Mouse (Mus musculus): ENCODE results near the gene Cdkn1b. TPM values are rescaled to one million over a fixed set of nuclear protein-coding genes. Genes with fewer than 3 reads are reported as not detected.

Cdkn1b gene
- total RNA-seq, 2 experiments from 2014 or later: 50.9 to 53.6 TPM

DNA sequence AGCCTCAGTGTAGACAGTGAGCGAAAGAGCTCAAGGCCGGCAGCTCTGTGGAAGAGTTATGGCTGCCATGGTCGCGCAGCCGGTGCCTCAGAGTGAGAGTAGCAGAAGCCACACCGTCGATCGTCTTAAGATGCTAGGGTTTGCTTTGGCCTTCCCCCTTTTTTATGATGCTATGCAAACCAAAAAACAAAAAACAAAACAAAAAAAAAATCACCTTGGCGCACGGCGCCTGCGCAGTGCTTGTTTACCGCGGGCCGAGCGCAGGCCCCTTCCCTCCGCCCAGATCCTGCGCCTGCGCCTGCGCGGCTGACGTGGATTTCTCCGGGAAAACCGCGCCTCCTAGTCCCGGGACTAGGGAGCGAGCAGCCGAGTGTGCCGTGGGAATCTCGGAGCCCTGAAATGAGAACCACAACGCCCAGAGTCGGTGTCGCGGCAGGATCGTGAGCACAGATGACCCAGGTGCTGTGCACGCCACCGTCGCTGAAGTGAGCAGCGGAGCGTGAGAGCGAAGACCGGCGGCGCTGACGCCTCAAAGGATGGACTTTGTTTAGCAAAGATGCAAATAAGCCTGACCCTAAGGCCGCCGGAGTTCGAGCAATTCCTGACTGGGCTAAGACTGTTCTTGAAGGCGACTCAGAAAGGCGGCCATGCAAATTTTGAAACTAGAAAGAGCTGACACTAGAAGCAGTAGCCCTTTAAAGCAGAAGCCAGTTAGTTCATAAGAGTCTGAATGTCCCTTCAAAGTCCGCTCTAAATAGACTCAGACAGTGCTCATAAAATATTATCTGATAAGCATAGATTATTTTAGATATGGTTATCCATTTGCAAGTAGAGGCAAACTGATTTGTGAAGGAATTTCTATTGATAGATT, 21.9 kb upstream of the Cdkn1b start, which contains the start of gene Gpr19:
Gpr19 (minus strand) TSS at position 484 of the 871 bp plus-strand sequence.
- DNase-seq: peak; percentile 91 to 93
- intact Hi-C loops (cut with DNase I): loop anchor here (1.0 to 2.0 kb wide), 3 partner anchors 18 to 48 kb away; partner anchors contain the start of gene Cdkn1b

DNA sequence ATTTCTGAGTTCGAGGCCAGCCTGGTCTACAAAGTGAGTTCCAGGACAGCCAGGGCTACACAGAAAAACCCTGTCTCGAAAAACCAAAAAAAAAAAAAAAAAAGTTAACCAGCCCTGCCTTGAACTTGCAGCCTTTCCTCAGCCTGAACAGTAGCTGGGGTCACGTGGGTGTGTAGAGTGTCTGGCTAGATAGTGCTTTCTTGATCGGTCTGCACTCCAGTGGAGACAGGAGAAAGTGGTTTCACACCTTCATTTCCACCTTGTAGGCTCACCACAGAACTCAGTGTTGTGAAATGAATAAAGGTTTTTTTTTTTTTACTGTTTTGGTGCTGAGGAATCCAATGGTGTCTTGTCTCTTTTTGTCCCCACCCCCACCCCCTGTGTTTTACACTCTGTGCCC, 16.8 kb upstream of the Cdkn1b start:
- intact Hi-C loops (cut with DNase I): no loop called here
- no peak for DNase-seq

DNA sequence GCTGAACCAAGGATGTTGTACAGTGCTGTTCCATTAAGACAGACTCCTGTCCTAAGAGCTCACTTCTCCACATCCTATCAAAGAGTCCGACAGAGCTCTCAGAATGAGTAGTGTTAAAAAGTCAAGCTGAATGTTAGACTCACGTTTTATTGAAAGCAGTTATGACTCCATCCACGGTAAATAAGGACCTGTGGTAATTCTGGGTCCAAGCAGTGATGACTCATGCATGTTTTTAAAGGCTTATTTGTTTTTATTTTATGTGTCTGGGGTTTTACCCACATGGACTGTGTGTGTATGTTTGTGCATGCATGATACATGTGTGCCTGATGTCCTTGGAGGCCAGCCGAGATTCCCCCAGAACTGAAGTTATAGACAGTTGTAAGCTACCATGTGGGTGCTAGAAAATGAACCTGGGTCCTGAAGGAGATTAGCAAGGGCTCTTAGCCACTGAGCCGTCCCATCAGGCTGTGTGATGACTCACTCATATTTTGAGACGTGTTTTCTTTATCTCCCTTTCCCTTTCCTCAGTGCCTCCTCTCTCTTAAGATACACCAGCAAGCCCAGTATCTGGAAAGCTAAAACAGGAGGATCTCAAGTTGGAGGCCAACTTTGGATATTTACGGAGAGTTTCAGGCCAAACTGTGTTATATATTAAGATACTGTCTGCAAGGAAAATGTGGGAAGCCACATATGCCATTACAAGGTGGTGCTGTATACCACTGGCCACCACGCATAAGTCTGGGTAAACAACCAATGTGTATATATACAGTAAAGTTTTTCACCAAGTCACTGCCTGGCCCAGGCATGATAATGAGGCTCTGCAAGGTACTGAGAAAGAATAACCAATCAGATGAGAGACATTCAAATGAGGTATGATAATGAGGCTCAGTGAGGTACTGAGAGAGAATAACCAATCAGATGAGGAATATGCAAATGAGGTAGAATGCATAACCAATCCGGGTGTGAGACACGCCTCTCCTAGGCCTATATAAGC, 16.0 kb upstream of the Cdkn1b start:
- intact Hi-C loops (cut with DNase I): no loop called here
- DNase-seq: no peak

DNA sequence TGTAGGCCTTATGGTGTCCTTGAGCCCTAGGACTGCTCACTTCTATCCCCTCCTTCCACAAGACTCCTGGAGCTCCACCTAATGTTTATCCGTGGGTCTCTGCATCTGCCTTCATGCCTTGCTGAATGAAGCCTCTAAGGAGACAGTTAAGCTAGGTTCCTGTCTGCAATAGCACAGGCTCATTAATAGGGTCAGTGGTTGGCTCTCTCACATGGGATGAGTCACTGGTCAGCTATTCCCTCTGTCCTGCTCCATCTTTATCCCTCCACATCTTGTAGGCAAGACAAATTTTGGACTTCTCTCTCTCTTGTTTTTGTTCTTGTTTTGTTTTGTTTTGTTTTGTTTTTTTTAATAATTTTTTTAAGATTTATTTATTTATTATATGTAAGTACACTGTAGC, 14.4 kb upstream of the Cdkn1b start:
- DNase-seq: no peak
- intact Hi-C loops (cut with DNase I): no loop called here

DNA sequence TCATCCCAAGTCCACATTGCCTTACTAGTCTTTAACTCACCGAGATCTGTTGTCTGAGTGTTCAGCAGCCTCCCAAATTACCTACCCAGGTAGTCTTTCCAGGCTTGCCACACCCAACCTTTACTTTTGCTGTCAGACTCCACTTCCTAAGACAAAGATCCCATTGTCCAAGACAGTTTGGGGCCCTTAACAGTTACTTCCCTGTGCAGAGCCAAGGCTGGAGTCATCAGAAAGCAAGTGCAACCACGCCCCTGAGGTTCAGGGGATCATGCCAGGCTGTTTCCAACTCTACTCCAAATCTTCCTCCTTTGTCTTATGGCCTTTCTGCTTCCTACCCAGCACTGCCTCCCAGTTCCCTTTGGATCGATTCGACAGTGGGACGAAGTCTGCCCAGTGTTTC, 5.7 kb upstream of the Cdkn1b start:
- no peak for DNase-seq
- intact Hi-C loops (cut with DNase I): no loop called here

DNA sequence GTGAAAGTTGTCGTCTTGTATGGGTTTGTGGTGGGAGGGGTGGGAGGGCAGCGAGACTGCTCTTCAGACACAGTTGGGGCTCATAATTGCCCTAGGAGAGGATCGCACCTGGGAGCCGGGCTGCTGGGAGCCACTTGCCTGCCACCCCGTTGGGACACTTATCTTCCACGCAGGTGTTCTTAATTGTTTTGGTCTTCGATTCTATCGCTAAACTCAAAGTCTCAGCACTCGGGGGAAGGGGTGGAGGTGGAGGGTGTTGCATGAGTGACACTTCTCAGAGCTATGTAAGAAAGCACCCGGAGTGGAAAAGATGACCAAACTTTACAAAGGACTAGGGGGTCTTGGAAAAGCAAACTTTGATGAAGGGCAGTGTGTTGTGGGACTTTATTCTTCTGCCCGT, 3.6 kb upstream of the Cdkn1b start:
- peak in 1 of 2 experiments; percentile 38 for DNase-seq
- intact Hi-C loops (cut with DNase I): loop anchor here (1.0 kb wide), 1 partner anchor 18 kb away; the partner anchor contains the start of gene Gpr19

DNA sequence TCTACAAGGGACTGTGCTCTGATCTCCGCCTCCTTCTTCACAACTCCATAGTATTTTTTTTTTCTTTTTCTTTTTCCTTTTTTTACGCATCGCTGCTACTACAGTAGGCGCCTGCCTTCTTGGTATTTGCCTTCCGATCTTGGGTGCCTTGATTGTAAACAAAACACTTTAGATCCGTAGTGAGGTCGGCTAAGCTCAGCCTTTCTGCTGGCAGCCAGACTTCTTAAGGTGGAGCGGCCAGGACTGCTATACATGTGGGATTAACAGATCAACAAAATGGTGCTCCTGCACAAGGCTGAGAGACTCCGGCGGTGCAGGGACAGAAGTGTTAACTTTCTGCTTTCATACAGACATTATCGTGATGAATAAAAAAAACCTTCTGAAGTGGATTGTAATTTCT, 3.1 kb upstream of the Cdkn1b start:
- DNase-seq: peak; percentile 73 to 77
- intact Hi-C loops (cut with DNase I): no loop called here

DNA sequence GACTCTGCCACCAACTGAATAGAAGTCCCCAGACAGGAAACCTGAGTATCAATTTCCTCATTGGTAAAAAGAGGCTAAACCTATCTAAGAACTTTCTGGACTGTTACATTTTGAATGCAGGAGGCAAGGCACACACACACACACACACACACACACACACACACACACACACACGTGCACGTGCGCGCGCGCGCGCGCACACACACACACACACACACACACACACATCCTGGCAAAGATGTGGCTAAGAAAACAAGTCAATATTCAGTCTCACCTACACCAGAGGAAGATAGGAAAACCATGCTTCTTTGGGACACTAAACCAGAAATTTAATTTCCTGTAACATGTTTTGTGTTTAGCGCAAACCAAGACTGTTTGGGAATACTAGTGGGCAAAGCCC, 1.4 kb upstream of the Cdkn1b start:
- DNase-seq: no peak
- intact Hi-C loops (cut with DNase I): no loop called here

DNA sequence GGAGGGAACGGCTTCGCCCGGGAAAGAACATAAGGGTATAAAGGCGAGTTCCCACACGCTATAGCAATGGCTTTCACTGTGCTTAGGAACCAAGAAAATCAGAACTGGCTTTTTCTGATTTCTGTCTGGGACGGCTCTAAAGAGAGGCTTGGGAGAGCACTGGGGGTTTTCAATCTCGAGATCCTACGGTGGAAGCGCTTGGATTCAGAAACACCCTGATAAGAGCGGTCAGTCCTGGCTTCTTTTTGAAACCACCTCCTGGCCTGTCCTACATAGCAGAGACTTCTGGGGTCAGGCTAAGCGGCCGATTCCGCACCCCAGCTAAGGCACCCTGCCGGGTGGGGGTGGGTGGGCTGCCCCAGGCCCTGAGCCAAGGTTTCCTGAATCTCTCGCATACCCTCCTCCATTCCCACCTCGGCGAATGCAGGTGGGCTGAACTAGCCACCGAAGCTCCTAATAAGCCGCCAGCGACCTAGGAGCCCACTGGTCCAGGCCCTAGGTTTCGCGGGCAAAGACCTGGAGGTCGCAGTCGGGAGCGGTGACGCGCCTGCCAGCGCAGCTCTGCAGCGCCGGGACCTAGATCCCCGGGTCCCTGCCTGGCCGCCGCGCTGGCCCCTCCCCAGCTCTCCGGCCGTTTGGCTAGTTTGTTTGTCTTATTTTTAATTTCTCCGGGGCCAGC, 551 bp upstream of the Cdkn1b start:
- intact Hi-C loops (cut with DNase I): loop anchor here (1.0 to 10.0 kb wide), 5 partner anchors 9 to 1905 kb away; partner anchors contain the start of genes BC049715, Dusp16, Gpr19 and Wbp11
- DNase-seq: peak in 1 of 2 experiments; percentile 26

DNA sequence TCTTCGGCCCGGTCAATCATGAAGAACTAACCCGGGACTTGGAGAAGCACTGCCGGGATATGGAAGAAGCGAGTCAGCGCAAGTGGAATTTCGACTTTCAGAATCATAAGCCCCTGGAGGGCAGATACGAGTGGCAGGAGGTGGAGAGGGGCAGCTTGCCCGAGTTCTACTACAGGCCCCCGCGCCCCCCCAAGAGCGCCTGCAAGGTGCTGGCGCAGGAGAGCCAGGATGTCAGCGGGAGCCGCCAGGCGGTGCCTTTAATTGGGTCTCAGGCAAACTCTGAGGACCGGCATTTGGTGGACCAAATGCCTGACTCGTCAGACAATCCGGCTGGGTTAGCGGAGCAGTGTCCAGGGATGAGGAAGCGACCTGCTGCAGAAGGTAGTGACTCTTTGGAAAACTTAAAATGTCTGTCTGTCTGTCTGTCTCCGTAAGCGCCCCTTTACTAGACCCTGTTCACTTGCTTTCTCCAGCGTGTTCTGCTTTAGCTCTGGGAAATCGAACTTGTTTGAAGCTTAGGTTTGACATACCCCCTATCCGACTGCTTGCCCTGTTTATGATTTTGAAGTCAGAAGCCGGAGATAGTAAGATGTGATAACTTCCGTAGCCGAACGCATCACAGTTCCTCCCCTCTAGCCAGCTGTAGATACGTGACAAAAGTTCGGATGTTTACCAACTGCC, 953 bp downstream of the Cdkn1b start:
- intact Hi-C loops (cut with DNase I): loop anchor here (2.0 to 10.0 kb wide), 3 partner anchors 128 to 1904 kb away; partner anchors contain the start of genes BC049715, Dusp16 and Wbp11
- DNase-seq: peak; percentile 57 to 77

DNA sequence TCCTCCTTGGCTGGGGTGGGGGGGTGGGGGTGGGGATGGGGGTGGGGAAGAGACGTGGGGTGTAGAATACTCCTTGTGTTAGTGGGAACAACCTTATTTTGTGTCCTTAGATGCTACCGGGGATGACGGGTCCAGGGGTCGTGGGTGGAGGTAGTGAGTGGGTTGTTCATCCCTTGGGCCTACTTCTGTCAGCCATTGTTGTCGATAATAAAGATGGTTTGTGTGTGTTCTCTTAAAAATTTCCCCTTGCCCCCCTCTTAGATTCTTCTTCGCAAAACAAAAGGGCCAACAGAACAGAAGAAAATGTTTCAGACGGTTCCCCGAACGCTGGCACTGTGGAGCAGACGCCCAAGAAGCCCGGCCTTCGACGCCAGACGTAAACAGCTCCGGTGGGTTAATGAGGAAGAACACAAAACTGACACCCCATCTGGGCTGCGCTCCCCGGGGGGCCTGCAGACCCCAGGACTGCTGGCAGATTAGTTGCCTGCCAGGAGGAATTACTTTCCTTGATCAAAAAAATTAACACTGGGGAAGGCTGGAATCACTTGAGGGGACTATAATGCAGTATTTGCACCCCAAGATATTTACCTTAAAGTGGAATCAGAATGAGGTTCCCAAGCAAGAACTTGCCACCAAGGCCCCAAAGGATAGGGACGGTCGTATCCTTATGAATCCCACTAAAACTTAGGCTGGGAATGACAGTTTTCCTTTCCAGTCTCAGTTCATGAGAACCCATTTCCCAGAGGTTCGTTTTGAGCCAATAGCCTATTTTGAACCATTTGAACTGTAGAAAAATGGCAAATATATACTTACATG, 1.7 kb downstream of the Cdkn1b start:
- intact Hi-C loops (cut with DNase I): loop anchor here (2.0 to 10.0 kb wide), 3 partner anchors 129 to 1903 kb away; partner anchors contain the start of genes BC049715, Dusp16 and Wbp11
- DNase-seq: no peak

DNA sequence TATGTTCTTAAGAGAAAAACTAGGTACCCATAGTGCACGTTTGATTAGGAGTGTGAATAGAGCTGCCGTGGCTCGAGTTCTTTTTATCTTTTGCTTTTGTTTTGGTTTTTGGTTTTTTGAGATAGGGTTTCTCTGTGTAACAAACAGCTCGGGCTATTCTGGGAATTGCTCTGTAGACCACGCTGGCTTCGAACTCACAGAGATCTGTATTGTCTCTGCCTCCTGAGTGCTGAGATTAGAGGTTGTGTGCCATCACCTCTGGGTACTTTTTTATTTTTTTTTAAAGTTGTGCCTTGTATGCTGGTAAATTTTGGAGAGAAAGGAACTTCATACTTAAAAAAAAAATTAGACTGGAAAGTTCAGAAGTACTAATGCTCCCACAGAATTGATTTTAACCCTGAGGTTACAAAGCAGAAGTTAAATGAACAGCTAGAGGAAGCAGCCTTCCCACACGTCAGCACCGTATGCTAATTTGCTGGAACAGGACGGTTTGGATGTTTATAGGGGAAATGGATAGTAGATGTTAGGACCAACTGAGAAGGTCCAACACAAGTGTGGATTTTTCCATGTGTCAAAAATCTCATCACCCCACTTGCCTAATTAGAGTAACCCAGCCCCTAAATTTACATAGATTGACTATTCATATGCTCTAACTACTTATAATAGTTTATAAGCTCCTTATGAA, 2.5 kb downstream of the Cdkn1b start:
- intact Hi-C loops (cut with DNase I): loop anchor here (10.0 kb wide), 2 partner anchors 718 to 1902 kb away; partner anchors contain the start of genes BC049715 and Wbp11
- DNase-seq: no peak

DNA sequence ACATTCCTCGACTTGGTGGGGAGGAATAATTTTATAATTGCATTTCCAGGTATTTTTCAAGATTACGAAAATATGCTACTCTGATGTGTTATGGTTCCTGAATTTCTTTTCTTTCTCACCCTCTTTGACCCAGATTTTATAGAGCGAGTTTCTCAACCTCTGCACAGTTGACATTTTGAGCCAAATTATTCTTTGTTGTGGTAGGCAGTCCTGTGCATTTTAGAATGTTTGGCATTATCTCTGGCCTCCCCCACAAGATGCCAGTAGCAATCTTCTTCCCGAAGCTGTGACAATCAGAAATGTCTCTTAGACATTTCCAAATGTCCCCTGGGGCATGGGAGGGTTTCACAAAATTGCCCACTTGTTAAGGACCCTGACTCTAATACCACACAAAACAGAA, 3.5 kb downstream of the Cdkn1b start:
- DNase-seq: no peak
- intact Hi-C loops (cut with DNase I): loop anchor here (10.0 kb wide), 2 partner anchors 719 to 1901 kb away; partner anchors contain the start of genes BC049715 and Wbp11

DNA sequence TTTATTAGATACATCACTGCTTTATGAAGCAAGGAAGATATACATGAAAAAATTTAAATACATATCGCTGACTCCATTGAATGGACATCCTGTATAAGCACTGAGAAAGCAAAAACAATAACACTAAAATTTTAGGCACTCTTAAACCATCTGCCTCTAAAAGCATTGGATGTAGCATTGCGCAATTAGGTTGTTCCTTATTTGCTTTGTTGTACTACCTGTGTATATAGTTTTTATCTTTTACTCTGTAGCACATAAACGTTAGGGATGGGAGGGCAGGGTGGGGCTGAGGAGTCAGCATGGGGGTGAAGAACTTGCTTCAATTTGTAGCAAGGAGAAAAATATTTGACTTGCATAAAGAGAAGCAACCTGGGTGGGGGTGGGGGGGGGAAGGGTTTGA, 4.1 kb downstream of the Cdkn1b start:
- intact Hi-C loops (cut with DNase I): loop anchor here (10.0 kb wide), 2 partner anchors 719 to 1901 kb away; partner anchors contain the start of genes BC049715 and Wbp11
- DNase-seq: no peak

DNA sequence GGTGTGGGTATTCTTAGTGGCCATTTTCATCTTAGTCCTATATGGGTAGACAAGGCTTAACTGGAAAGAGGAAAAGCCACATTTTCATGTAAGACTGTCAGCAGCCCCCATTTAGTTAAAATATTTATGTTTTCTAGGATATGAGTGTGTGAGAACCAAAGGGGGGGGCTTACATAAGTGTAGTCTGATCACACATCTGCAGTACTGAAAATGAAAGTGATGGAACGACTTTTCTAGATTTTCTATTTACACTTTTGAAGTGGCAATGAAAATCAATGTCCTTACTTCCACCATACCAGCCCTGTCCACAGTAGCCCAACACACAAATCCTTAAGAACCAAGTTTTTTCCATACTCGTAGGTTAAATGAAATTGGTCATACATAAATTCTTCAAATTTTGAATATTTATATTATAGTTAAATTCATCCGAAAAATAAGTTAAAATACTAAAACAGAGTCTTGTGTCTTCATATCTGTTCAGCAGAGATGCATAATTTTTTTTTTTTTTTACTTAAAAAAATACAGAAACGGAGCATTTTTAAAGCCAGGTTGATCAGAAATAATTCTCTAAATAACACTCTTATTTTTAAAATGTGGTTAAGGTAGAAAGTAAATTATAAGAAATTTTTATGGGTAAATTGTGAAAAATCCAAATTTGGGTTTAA, 5.6 kb downstream of the Cdkn1b start:
- DNase-seq: no peak
- intact Hi-C loops (cut with DNase I): loop anchor here (2.0 to 10.0 kb wide), 3 partner anchors 57 to 1899 kb away; partner anchors contain the start of genes BC049715 and Wbp11

DNA sequence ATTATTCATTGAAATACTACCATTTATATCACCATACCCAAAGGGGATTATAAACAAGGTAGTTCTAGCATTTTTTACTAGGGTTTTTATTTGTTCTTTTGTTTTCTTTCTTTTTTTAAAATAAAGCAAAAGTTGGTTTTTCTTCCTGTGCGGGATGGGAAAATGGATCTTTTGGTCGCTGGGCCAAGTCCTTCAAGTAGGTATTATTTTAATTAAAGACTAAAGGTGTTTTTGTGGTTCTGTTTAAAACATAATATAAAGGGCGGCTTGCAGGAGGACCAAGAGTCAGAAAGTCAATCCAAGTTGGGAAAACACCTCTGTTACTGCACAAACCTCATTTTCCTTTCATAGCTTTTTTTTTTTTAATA, 6.1 kb downstream of the Cdkn1b start:
- intact Hi-C loops (cut with DNase I): loop anchor here (2.0 to 10.0 kb wide), 3 partner anchors 56 to 1898 kb away; partner anchors contain the start of genes BC049715 and Wbp11
- no peak for DNase-seq

Data from heart, postnatal 36 days (tissue).